Mouse (Mus musculus) midbrain, embryonic 12.5 days (tissue): ENCODE data around the gene Col18a1. TPM values are rescaled to one million over a fixed set of nuclear protein-coding genes. Genes with fewer than 3 reads are reported as not detected.
A peak's percentile ranks its signal among the peaks of the same experiment; 100 is the strongest.
"Not testable (repeated sequence)": the region's sequence is repeated elsewhere in the genome, so short reads cannot be mapped to it uniquely, and the experiment has no call there.

ENCODE experiments used
- ATAC-seq: fragments of 200-750 bp; cut with Nextera tagmentation; 2 replicates; pipeline ENCODE4 v1.8.0; 2017; ENCODE audit warnings: low read depth, moderate TSS enrichment, moderate library complexity; ENCODE audit not compliant: low FRiP score
- H3K27ac ChIP-seq: fragments of 300-500 bp; sonication (generic); replicated peaks from 2 replicates; pipeline ENCODE4 v1.5.1; 2016; ENCODE audit warnings: mild to moderate bottlenecking
- H3K27me3 ChIP-seq: fragments of 300-500 bp; sonication (generic); 2 replicates; pipeline ENCODE4 v1.6.1; 2016; ENCODE audit warnings: mild to moderate bottlenecking
- H3K36me3 ChIP-seq: fragments of 300-500 bp; sonication (generic); 2 replicates; pipeline ENCODE4 v1.6.1; 2016
- H3K4me1 ChIP-seq: fragments of 300-500 bp; sonication (generic); 2 replicates; pipeline ENCODE4 v1.6.1; 2016
- H3K4me2 ChIP-seq: fragments of 300-500 bp; sonication (generic); replicated peaks from 2 replicates; pipeline ENCODE4 v1.6.1; 2016; ENCODE audit warnings: mild to moderate bottlenecking, moderate library complexity
- H3K4me3 ChIP-seq: fragments of 300-500 bp; sonication (generic); 2 replicates; pipeline ENCODE4 v1.5.1; 2016; ENCODE audit warnings: mild to moderate bottlenecking
- H3K9ac ChIP-seq: fragments of 300-500 bp; sonication (generic); replicated peaks from 2 replicates; pipeline ENCODE4 v1.6.1; 2016; ENCODE audit warnings: mild to moderate bottlenecking, moderate library complexity
- H3K9me3 ChIP-seq: fragments of 300-500 bp; sonication (generic); 2 replicates; pipeline ENCODE4 v1.6.1; 2016; ENCODE audit warnings: mild to moderate bottlenecking
- WGBS: fragments of 180-500 bp; shearing (Covaris S2); methylation state at CpG from one replicate; pipeline ENCODE4 v1.1.7; 2016; 5-methylcytosine and 5-hydroxymethylcytosine counted together
- polyA plus RNA-seq: library from polyadenylated mRNA; unstranded; fragments of >200 nt; fragmentation: Nextera tagmentation; extraction: Ambion mirVana; gene quantifications from 2 replicates; pipeline ENCODE4 v1.2.1, GENCODE M21; 2016

Col18a1 gene
- polyA plus RNA-seq, 1 experiment from 2014 or later: 90.0 TPM

GRCm38 (mm10) chr10:77150016-77150415, 16.3 kb downstream of the Col18a1 start:
- Histone ChIP-seq H3K27me3 (no peaks in the 10 kb centered on the region), H3K36me3 (no peaks in the 10 kb centered on the region), H3K9ac (no peak overlapping the region), H3K9me3 (no peaks in the 10 kb centered on the region), H3K4me1 (peaks cover 41% of the 10 kb centered on the region), H3K4me3 (no peak overlapping the region), H3K27ac (peak overlapping the region; percentile 81), H3K4me2 (no peak overlapping the region)
- 49% methylated on average over 8 of the region's 8 CpGs for WGBS
- ATAC-seq: no peak

- no peaks in the 10 kb centered on the region for H3K36me3 ChIP-seq
- H3K4me2 ChIP-seq: no peak overlapping the region
- no peak overlapping the region for H3K27ac ChIP-seq
- no peaks in the 10 kb centered on the region for H3K9me3 ChIP-seq
- no peak overlapping the region for H3K4me3 ChIP-seq
- no peak overlapping the region for H3K9ac ChIP-seq
- H3K4me1 ChIP-seq: peaks cover 39% of the 10 kb centered on the region
- ATAC-seq: no peak
- 93% methylated on average over 10 of the region's 10 CpGs for WGBS
- H3K27me3 ChIP-seq: no peaks in the 10 kb centered on the region
Measured at GRCm38 (mm10) chr10:77147545-77147944, 18.8 kb downstream of the Col18a1 start.

DNA sequence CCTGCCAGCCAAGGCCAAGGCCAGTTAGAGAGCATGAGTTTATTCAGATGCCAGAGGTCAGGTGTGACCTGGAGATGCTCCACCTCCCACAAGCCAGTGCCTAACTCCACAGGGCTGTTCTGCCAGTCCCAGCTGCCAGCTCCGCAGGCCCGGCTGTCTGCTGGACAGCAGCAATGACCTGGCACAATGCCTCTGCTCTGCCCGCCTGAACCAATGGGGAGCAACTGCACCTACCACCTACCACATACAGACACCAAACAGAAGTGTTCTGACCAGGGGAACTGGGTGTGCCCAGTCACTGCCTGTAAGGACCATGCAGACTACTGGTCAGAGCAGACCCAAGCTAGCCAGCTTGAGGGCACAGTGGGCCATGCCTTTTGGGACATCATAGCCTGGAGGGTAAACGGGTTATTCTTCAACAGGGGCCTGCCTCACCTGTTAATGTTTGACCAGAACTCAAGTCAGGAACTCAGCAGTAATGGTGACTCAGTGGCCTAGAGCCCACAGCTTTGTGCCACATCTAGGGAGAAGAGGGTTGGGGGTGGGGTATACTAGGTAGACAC, 19.4 kb downstream of the Col18a1 start:
- 87% methylated on average over 4 of the region's 4 CpGs for WGBS
- no peak for ATAC-seq
- H3K4me2 ChIP-seq: no peak overlapping the region
- no peak overlapping the region for H3K27ac ChIP-seq
- H3K36me3 ChIP-seq: no peaks in the 10 kb centered on the region
- H3K9ac ChIP-seq: no peak overlapping the region
- peaks cover 33% of the 10 kb centered on the region for H3K4me1 ChIP-seq
- H3K4me3 ChIP-seq: no peak overlapping the region
- H3K27me3 ChIP-seq: no peaks in the 10 kb centered on the region
- no peaks in the 10 kb centered on the region for H3K9me3 ChIP-seq

GRCm38 (mm10) chr10:77145946-77146345, 20.4 kb downstream of the Col18a1 start:
- 39% methylated on average over 1 of the region's 1 CpGs for WGBS
- H3K4me1 ChIP-seq: peaks cover 23% of the 10 kb centered on the region
- H3K9ac ChIP-seq: no peak overlapping the region
- no peak overlapping the region for H3K4me2 ChIP-seq
- no peak overlapping the region for H3K4me3 ChIP-seq
- H3K36me3 ChIP-seq: no peaks in the 10 kb centered on the region
- H3K27me3 ChIP-seq: no peaks in the 10 kb centered on the region
- no peak overlapping the region for H3K27ac ChIP-seq
- no peak for ATAC-seq
- H3K9me3 ChIP-seq: no peaks in the 10 kb centered on the region

DNA sequence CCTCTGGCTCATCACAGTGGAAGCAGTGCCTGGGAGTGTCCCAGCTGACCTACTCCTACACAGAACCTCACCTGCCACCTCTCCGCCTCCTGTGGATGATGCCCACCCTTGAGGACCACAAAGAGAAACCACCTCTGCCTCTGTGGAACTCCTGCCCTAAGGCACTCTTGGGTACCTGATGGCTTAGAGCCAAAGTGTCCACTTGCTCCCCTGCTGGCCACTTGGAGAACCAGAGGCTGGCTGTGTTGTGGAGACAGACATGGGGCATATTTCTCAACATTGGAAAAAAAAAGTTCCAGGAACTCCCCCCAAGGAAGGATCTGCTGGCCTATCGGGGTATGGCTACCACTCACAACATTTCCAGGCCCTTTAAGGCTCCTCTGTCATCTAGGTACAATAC, 22.0 kb downstream of the Col18a1 start:
- Histone ChIP-seq H3K4me3 (no peak overlapping the region), H3K4me2 (no peak overlapping the region), H3K9ac (no peak overlapping the region), H3K9me3 (no peaks in the 10 kb centered on the region), H3K36me3 (no peaks in the 10 kb centered on the region), H3K27ac (no peak overlapping the region), H3K27me3 (no peaks in the 10 kb centered on the region), H3K4me1 (peaks cover 12% of the 10 kb centered on the region)
- no peak for ATAC-seq
- 95% methylated on average over 2 of the region's 2 CpGs for WGBS

DNA sequence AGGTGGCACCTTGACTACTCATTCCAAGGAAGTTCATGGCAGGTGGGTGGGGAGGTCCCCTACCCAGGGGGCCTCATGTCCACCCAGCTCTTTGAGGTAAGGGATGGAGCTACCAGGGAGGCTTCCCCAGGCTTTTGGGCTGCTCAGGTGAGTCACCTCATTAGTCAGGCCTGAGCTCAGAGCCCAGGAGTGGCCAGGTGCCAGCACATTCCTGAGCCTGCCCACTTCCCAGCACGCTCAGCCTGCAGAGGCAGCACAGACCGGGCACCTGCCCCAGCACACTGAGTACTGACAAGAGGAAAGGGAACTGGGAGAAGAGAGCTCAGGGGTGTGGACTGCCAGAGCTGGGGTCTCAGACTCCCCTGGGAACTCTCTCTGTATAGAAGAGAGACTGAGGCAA, 24.0 kb downstream of the Col18a1 start:
- no peak for ATAC-seq
- Histone ChIP-seq H3K27ac (no peak overlapping the region), H3K27me3 (no peaks in the 10 kb centered on the region), H3K4me2 (no peak overlapping the region), H3K4me1 (peaks cover 12% of the 10 kb centered on the region), H3K9me3 (no peaks in the 10 kb centered on the region), H3K36me3 (no peaks in the 10 kb centered on the region), H3K4me3 (no peak overlapping the region), H3K9ac (no peak overlapping the region)
- 91% methylated on average over 2 of the region's 2 CpGs for WGBS

DNA sequence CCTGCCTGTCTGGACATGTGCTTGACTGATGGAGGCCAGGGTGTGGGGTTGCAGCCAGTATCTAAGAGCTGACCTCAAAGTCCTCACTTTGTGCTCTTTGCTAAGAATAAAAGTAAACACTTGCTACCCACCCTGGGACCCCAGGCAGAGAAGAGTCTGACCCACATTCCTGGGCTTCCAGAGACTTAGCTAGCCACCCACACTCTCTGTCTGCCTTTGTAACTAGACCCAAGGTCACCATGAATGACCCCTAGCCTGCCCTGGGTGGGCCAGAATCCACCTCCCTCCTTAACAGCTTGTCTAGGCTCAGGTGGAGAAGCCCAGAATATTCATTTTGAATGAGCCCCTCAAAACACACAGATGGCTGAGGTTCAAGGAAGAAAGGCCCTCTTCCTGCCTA, 28.0 kb downstream of the Col18a1 start:
- H3K4me2 ChIP-seq: no peak overlapping the region
- no peaks in the 10 kb centered on the region; the same call in 1 of the 2 replicates for H3K36me3 ChIP-seq
- peaks cover 11% of the 10 kb centered on the region for H3K4me1 ChIP-seq
- no peaks in the 10 kb centered on the region for H3K27me3 ChIP-seq
- no peak overlapping the region for H3K9ac ChIP-seq
- H3K9me3 ChIP-seq: no peaks in the 10 kb centered on the region
- no peak for ATAC-seq
- H3K4me3 ChIP-seq: no peak overlapping the region
- H3K27ac ChIP-seq: no peak overlapping the region

GRCm38 (mm10) chr10:77136205-77136604, 30.1 kb downstream of the Col18a1 start:
- ATAC-seq: no peak
- Histone ChIP-seq H3K4me3 (no peak overlapping the region), H3K36me3 (no peaks in the 10 kb centered on the region; the same call in 1 of the 2 replicates), H3K4me1 (peaks cover 27% of the 10 kb centered on the region), H3K9ac (no peak overlapping the region), H3K9me3 (no peaks in the 10 kb centered on the region), H3K27ac (no peak overlapping the region), H3K4me2 (no peak overlapping the region), H3K27me3 (no peaks in the 10 kb centered on the region)
- 92% methylated on average over 6 of the region's 6 CpGs for WGBS

GRCm38 (mm10) chr10:77135274-77135829, 31.0 kb downstream of the Col18a1 start:
- no peaks in the 10 kb centered on the region for H3K9me3 ChIP-seq
- 94% methylated on average over 5 of the region's 5 CpGs for WGBS

GRCm38 (mm10) chr10:77134807-77135152, 31.6 kb downstream of the Col18a1 start:
- not testable (repeated sequence) for H3K36me3 ChIP-seq, ATAC-seq, H3K4me3 ChIP-seq, H3K4me2 ChIP-seq, H3K27me3 ChIP-seq, H3K9me3 ChIP-seq, H3K9ac ChIP-seq
- WGBS: 59% methylated on average over 5 of the region's 6 CpGs
- H3K27ac ChIP-seq: peak overlapping the region; percentile 60; the same call in 1 of the 2 replicates
- peaks cover 32% of the 10 kb centered on the region for H3K4me1 ChIP-seq

More at GRCm38 (mm10) chr10:77135274-77135829, 31.0 kb downstream of the Col18a1 start:
- Histone ChIP-seq H3K9ac (no peak overlapping the region), H3K36me3 (no peaks in the 10 kb centered on the region; the same call in 1 of the 2 replicates), H3K4me2 (no peak overlapping the region), H3K4me3 (no peak overlapping the region), H3K27ac (no peak overlapping the region), H3K27me3 (no peaks in the 10 kb centered on the region), H3K4me1 (peaks cover 32% of the 10 kb centered on the region)
- no peak for ATAC-seq

DNA sequence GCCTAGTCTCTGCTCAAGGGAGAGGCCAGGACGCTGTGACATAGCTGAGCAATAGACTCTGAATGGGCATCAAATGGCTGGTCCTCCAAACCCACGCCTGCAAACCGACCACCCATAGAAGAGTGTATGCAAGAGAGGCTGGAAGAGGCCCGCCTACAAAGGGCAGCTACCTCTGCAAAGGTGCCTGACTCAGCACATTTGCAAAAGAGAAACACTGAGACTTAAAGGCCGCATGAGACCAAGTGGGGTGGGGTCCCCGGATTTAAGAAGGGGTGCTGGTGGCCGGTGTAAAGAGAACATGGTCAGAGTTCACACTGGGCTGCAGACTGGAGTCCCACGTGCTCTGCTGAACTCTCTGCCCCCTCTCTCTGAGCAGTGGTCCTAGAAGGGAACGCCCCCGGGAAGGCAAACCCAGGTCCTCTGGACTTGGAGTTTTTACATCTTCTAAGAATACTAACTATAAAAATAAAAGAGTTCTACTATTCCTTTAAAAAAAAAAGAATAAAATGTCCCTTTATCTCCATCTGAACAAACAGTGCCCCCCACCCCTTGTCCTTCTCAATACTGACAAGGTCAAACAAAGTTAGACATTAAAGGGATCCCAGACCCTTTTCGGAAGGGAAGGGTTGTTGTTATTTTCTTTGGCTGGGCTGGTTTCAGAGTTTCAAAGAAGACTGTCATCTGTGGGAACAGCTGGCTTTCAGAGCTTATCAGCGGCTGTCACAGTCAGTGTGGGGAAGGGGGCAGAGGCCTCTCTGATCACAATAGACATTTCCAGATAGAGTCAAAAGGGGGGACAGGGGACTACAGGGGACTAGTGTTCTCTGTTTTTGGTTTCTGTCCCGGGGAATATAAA, 32.2 kb downstream of the Col18a1 start:
- H3K9me3 ChIP-seq: no peaks in the 10 kb centered on the region
- H3K4me3 ChIP-seq: no peak overlapping the region
- ATAC-seq: no peak
- no peaks in the 10 kb centered on the region for H3K27me3 ChIP-seq
- 50% methylated on average over 13 of the region's 13 CpGs for WGBS
- H3K27ac ChIP-seq: peak overlapping the region; percentile 60; the same call in 1 of the 2 replicates
- peaks cover 32% of the 10 kb centered on the region for H3K4me1 ChIP-seq
- H3K9ac ChIP-seq: no peak overlapping the region
- no peak overlapping the region for H3K4me2 ChIP-seq
- H3K36me3 ChIP-seq: no peaks in the 10 kb centered on the region; the same call in 1 of the 2 replicates

DNA sequence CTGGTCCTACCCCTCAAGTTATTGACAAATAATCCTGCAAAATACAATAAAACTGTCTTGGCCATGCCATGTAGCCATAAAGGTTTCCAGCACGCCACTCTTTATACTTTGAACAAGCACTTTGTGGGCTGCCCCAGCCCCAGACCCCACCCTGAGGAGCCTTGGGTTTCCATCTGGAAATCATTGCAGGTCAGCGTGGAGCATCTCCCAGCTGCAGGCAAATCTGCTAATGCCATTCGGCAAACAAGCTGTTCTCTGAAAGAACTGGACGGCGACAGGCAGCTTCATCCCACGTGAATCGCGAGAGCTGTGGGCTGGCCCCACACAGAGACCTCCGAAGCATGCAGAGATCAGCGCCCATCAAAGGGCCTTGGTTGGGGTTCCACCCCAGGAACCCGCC, 34.2 kb downstream of the Col18a1 start:
- H3K9me3 ChIP-seq: no peaks in the 10 kb centered on the region
- peaks cover 36% of the 10 kb centered on the region for H3K4me1 ChIP-seq
- no peak overlapping the region for H3K4me3 ChIP-seq
- H3K36me3 ChIP-seq: no peaks in the 10 kb centered on the region; the same call in 1 of the 2 replicates
- ATAC-seq: no peak
- 21% methylated on average over 11 of the region's 11 CpGs for WGBS
- H3K4me2 ChIP-seq: no peak overlapping the region
- H3K27me3 ChIP-seq: no peaks in the 10 kb centered on the region
- peak overlapping the region; percentile 42; the same call in 1 of the 2 replicates for H3K27ac ChIP-seq
- H3K9ac ChIP-seq: 0 out of 2 replicates have a peak overlapping the region, but pooled peaks have one; percentile 11
